Mouse (Mus musculus): ENCODE data around the gene Apoh.

The Apoh gene

GRCm38 (mm10) chr11:108333583-108334379 lies 9.4 kb upstream of the Apoh start:
- peak; percentile 38 for DNase-seq (ENCODE audit: low read depth, low spot score)

GRCm38 (mm10) chr11:108334658-108335057 lies 8.5 kb upstream of the Apoh start:
- no peak for DNase-seq (ENCODE audit: low read depth, low spot score)

GRCm38 (mm10) chr11:108335536-108335935 lies 7.6 kb upstream of the Apoh start:
- no peak for DNase-seq (ENCODE audit: low read depth, low spot score)

- DNase-seq (ENCODE audit: low read depth, low spot score): no peak
Observed at GRCm38 (mm10) chr11:108336445-108336844, 6.7 kb upstream of the Apoh start.

GRCm38 (mm10) chr11:108340293-108340692 lies 2.9 kb upstream of the Apoh start:
- no peak for DNase-seq (ENCODE audit: low read depth, low spot score)

- DNase-seq (ENCODE audit: low read depth, low spot score): no peak
Observed at GRCm38 (mm10) chr11:108341783-108342182, 1.4 kb upstream of the Apoh start.

GRCm38 (mm10) chr11:108343789-108344462 lies 772 bp downstream of the Apoh start, which contains the start of gene Prkca:
Gene Prkca, minus strand, starts transcription at chr11:108343928.
- peak; percentile 95 for DNase-seq (ENCODE audit: low read depth, low spot score)

GRCm38 (mm10) chr11:108344759-108345158 lies 1.6 kb downstream of the Apoh start:
- DNase-seq (ENCODE audit: low read depth, low spot score): no peak

- DNase-seq (ENCODE audit: low read depth, low spot score): no peak
Observed at GRCm38 (mm10) chr11:108345321-108345720, 2.2 kb downstream of the Apoh start.

GRCm38 (mm10) chr11:108350799-108351198 lies 7.6 kb downstream of the Apoh start:
- no peak for DNase-seq (ENCODE audit: low read depth, low spot score)

- no peak for DNase-seq (ENCODE audit: low read depth, low spot score)
Observed at GRCm38 (mm10) chr11:108352842-108353388, 9.8 kb downstream of the Apoh start.

GRCm38 (mm10) chr11:108356020-108356419 lies 12.9 kb downstream of the Apoh start:
- no peak for DNase-seq (ENCODE audit: low read depth, low spot score)

GRCm38 (mm10) chr11:108358911-108359310 lies 15.8 kb downstream of the Apoh start:
- no peak for DNase-seq (ENCODE audit: low read depth, low spot score)

GRCm38 (mm10) chr11:108360983-108361382 lies 17.8 kb downstream of the Apoh start:
- DNase-seq (ENCODE audit: low read depth, low spot score): no peak

- no peak for DNase-seq (ENCODE audit: low read depth, low spot score)
Observed at GRCm38 (mm10) chr11:108362965-108363364, 19.8 kb downstream of the Apoh start.

- no peak for DNase-seq (ENCODE audit: low read depth, low spot score)
Observed at GRCm38 (mm10) chr11:108363991-108364390, 20.8 kb downstream of the Apoh start.

GRCm38 (mm10) chr11:108364945-108365589 lies 21.9 kb downstream of the Apoh start:
- DNase-seq (ENCODE audit: low read depth, low spot score): no peak

GRCm38 (mm10) chr11:108365600-108365999 lies 22.4 kb downstream of the Apoh start:
- DNase-seq (ENCODE audit: low read depth, low spot score): no peak

- DNase-seq (ENCODE audit: low read depth, low spot score): no peak
Observed at GRCm38 (mm10) chr11:108367046-108367445, 23.9 kb downstream of the Apoh start.

GRCm38 (mm10) chr11:108376815-108377214 lies 33.7 kb downstream of the Apoh start:
- no peak for DNase-seq (ENCODE audit: low read depth, low spot score)

- peak; percentile 80 for DNase-seq (ENCODE audit: low read depth, low spot score)
Observed at GRCm38 (mm10) chr11:108377680-108378362, 34.7 kb downstream of the Apoh start.

GRCm38 (mm10) chr11:108378363-108378751 lies 35.2 kb downstream of the Apoh start:
- no peak for DNase-seq (ENCODE audit: low read depth, low spot score)

Data from mesoderm, embryonic 11.5 days (tissue).